Mouse (Mus musculus) cortical plate, adult 2 months (tissue): Measurements from ENCODE around the gene Ddx5.

ENCODE experiments used
- CTCF ChIP-seq: fragments of 200-500 bp; IDR thresholded peaks from 2 replicates; pipeline ENCODE4 v1.5.1; 2011; ENCODE audit warnings: mild to moderate bottlenecking, control low read depth, low read length; ENCODE audit not compliant: insufficient read depth; ENCODE audit errors: extremely low read depth
- POLR2A ChIP-seq: fragments of 200-500 bp; IDR thresholded peaks from 2 replicates; pipeline ENCODE4 v1.6.1; 2011; ENCODE audit warnings: mild to moderate bottlenecking, low read length, control low read depth; ENCODE audit not compliant: insufficient read depth; ENCODE audit errors: extremely low read depth

- TF ChIP-seq CTCF (no peak), POLR2A (no peak)
These were observed 30.6 kb upstream of the Ddx5 start for GRCm38 (mm10) chr11:106819595-106819994.
